Comparison of ENCODE assay signal across 13 mouse cellular contexts in the genomic region with DNA sequence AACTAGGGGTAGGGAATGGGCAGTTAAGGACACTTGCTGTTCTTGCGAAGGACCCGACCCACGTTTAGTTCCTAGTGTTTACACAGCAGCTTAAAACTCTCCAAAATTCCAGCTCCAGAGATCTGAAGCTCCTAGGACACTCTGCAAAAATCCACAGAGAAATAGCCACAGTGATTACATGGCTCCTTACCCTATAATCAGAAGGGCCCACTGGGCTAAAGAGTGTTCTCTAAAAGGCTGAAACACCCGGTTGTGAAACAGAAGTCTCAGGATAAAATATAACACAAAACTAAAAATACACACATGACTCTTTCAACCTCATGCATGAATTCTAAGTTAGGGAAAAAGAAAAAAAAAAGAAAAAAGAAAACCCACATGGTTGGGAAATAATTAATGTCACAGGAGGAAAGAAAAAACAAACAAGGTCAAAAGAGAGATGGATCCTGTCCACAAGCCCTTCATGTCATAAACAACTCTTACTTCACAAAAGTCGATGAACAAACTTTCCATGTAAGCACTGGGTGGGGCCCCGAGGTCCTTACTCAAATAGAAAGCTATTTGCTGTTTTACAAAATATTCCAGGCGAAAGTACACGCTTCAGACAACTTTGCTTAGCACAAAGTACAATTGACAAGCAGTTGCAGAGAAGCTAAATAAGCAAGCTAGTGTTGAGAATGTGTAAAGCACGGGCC.
A peak's percentile ranks its signal among the peaks of the same experiment; 100 is the strongest.
DNase-seq lines count a peak whose midpoint lies in the region; ATAC-seq and TF ChIP-seq lines count a peak whose summit lies in the region.
"Had no signal": no experiment of that assay in that cellular context is flagged by ENCODE, and none has a peak within 500 bp of the region (broad histone marks: within the 10 kb centered on the region; RNA-seq: fewer than 3 reads in every experiment).

No protein-coding gene starts in this region.

- H3K4me1 ChIP-seq in kidney, postnatal 0 days (replicated peaks; ENCODE audit: insufficient read depth, low read length) = no peaks in the 10 kb centered on the region
- H3K4me1 ChIP-seq in kidney, embryonic 15.5 days = no peaks in the 10 kb centered on the region
- no peaks in the 10 kb centered on the region for H3K4me1 ChIP-seq in embryonic facial prominence, embryonic 15.5 days
- no peaks in the 10 kb centered on the region for H3K4me1 ChIP-seq in midbrain, postnatal 0 days (ENCODE audit: insufficient read depth, low read length)
- H3K4me1 ChIP-seq: limb, embryonic 13.5 days had no signal

- H3K9ac ChIP-seq in kidney, postnatal 0 days (ENCODE audit: low read depth, low read length) = no peak overlapping the region
- H3K9ac ChIP-seq in kidney, embryonic 15.5 days = no peak overlapping the region
- no peak overlapping the region for H3K9ac ChIP-seq in embryonic facial prominence, embryonic 15.5 days
- H3K9ac ChIP-seq in midbrain, postnatal 0 days (replicated peaks; ENCODE audit: low read length, poor library complexity, severe bottlenecking) = no peak overlapping the region
- H3K9ac ChIP-seq: forebrain, postnatal 0 days; limb, embryonic 13.5 days had no signal

- H3K27me3 ChIP-seq in kidney, postnatal 0 days (ENCODE audit: insufficient read depth, low read length) = no peaks in the 10 kb centered on the region
- no peaks in the 10 kb centered on the region for H3K27me3 ChIP-seq in kidney, embryonic 15.5 days
- H3K27me3 ChIP-seq in embryonic facial prominence, embryonic 15.5 days = no peaks in the 10 kb centered on the region
- H3K27me3 ChIP-seq in midbrain, postnatal 0 days (ENCODE audit: insufficient read depth, low read length) = no peaks in the 10 kb centered on the region
- H3K27me3 ChIP-seq: limb, embryonic 13.5 days had no signal

- no peaks in the 10 kb centered on the region for H3K36me3 ChIP-seq in kidney, postnatal 0 days (ENCODE audit: insufficient read depth, low read length)
- H3K36me3 ChIP-seq in kidney, embryonic 15.5 days = no peaks in the 10 kb centered on the region
- no peaks in the 10 kb centered on the region for H3K36me3 ChIP-seq in embryonic facial prominence, embryonic 15.5 days
- no peaks in the 10 kb centered on the region for H3K36me3 ChIP-seq in midbrain, postnatal 0 days (ENCODE audit: insufficient read depth, low read length)
- H3K36me3 ChIP-seq: limb, embryonic 13.5 days had no signal

- H3K9me3 ChIP-seq in kidney, postnatal 0 days (replicated peaks; ENCODE audit: low read length) = no peaks in the 10 kb centered on the region
- no peaks in the 10 kb centered on the region for H3K9me3 ChIP-seq in kidney, embryonic 15.5 days (replicated peaks)
- H3K9me3 ChIP-seq in embryonic facial prominence, embryonic 15.5 days (replicated peaks) = no peaks in the 10 kb centered on the region
- H3K9me3 ChIP-seq in midbrain, postnatal 0 days (ENCODE audit: low read length) = no peaks in the 10 kb centered on the region
- H3K9me3 ChIP-seq: limb, embryonic 13.5 days had no signal

- WGBS in kidney, postnatal 0 days = 61% methylated on average over 9 of the region's 9 CpGs
- 59% methylated on average over 9 of the region's 9 CpGs for WGBS in kidney, embryonic 15.5 days
- WGBS in embryonic facial prominence, embryonic 15.5 days = 61% methylated on average over 9 of the region's 9 CpGs
- WGBS in midbrain, postnatal 0 days = 80% methylated on average over 9 of the region's 9 CpGs

- no peak overlapping the region for H3K4me2 ChIP-seq in kidney, postnatal 0 days (ENCODE audit: low read length)
- H3K4me2 ChIP-seq in kidney, embryonic 15.5 days = no peak overlapping the region
- no peak overlapping the region for H3K4me2 ChIP-seq in embryonic facial prominence, embryonic 15.5 days (replicated peaks)
- H3K4me2 ChIP-seq in midbrain, postnatal 0 days (ENCODE audit: low read depth, low read length, poor library complexity, severe bottlenecking) = no peak overlapping the region
- H3K4me2 ChIP-seq: limb, embryonic 13.5 days had no signal

- H3K4me3 ChIP-seq in gastrocnemius, adult 2 months = no peak overlapping the region
- no peak overlapping the region for H3K4me3 ChIP-seq in kidney, postnatal 0 days (replicated peaks; ENCODE audit: low read depth, low read length)
- H3K4me3 ChIP-seq in kidney, embryonic 15.5 days (replicated peaks) = no peak overlapping the region
- no peak overlapping the region for H3K4me3 ChIP-seq in embryonic facial prominence, embryonic 15.5 days (replicated peaks)
- no peak overlapping the region for H3K4me3 ChIP-seq in midbrain, postnatal 0 days (ENCODE audit: low read depth, low read length)
- H3K4me3 ChIP-seq: erythroblast, embryonic 14.5 days; left cerebral cortex, adult 2 months; limb, embryonic 13.5 days had no signal

- H3K27ac ChIP-seq in gastrocnemius, adult 2 months = peak overlapping the region; percentile 79
- H3K27ac ChIP-seq in kidney, postnatal 0 days = no peak overlapping the region
- no peak overlapping the region for H3K27ac ChIP-seq in kidney, embryonic 15.5 days
- peak overlapping the region; percentile 51; the same call in 1 of the 2 replicates for H3K27ac ChIP-seq in embryonic facial prominence, embryonic 15.5 days (replicated peaks)
- no peak overlapping the region for H3K27ac ChIP-seq in midbrain, postnatal 0 days (ENCODE audit: low read depth, low read length)
- H3K27ac ChIP-seq: left cerebral cortex, adult 2 months; limb, embryonic 13.5 days had no signal

- intact Hi-C loops in gastrocnemius, adult 2 months (cut with DNase I) = no loop called here

- ATAC-seq in kidney, postnatal 0 days (replicated peaks; ENCODE audit: low FRiP score, low read depth) = no peak
- ATAC-seq in kidney, embryonic 15.5 days (replicated peaks; ENCODE audit: low FRiP score) = no peak
- no peak for ATAC-seq in embryonic facial prominence, embryonic 15.5 days (ENCODE audit: insufficient number of reproducible peaks, low FRiP score, low TSS enrichment, low read depth)
- no peak for ATAC-seq in midbrain, postnatal 0 days (ENCODE audit: low FRiP score)
- ATAC-seq: forebrain, postnatal 0 days had no signal

- peak; percentile 54 for DNase-seq in gastrocnemius, adult 2 months
- DNase-seq in gastrocnemius, postnatal 4 days (ENCODE audit: low spot score in 2 of 2) = no peak
- DNase-seq in kidney, postnatal 0 days (ENCODE audit: low spot score) = peak; percentile 61
- peak; percentile 29 for DNase-seq in lung, postnatal 14 days
- DNase-seq in midbrain, postnatal 0 days (ENCODE audit: low spot score) = no peak
- DNase-seq: cerebellum, adult 11-12 months; forebrain, postnatal 0 days; thymus, postnatal 4 days had no signal

- no peak for TF ChIP-seq CTCF in gastrocnemius, adult 2 months (IDR thresholded peaks at IDR 0.05)
- no peak for TF ChIP-seq CTCF in kidney, postnatal 0 days (IDR thresholded peaks at IDR 0.05; ENCODE audit: low read depth)
- no peak for TF ChIP-seq CTCF in midbrain, postnatal 0 days (IDR thresholded peaks at IDR 0.05)

Comparison
In these comparisons a context has a peak if more than half of its experiments do, and no peak if none do; other contexts are left out.
1. DNase-seq: peak in gastrocnemius, adult 2 months (single experiment), kidney, postnatal 0 days (single experiment) and lung, postnatal 14 days (single experiment); none in gastrocnemius, postnatal 4 days (0 of 2) and midbrain, postnatal 0 days (single experiment).
2. H3K27ac ChIP-seq: peak in gastrocnemius, adult 2 months (single experiment) and embryonic facial prominence, embryonic 15.5 days (single experiment); none in kidney, postnatal 0 days (single experiment), kidney, embryonic 15.5 days (single experiment) and midbrain, postnatal 0 days (single experiment).